Mouse (Mus musculus): Measurements from ENCODE around the gene Satb1. TPM values are rescaled to one million over a fixed set of nuclear protein-coding genes. Genes with fewer than 3 reads are reported as not detected.

Gene Satb1
- total and polyA plus RNA-seq, 3 experiments, result not detected

DNA sequence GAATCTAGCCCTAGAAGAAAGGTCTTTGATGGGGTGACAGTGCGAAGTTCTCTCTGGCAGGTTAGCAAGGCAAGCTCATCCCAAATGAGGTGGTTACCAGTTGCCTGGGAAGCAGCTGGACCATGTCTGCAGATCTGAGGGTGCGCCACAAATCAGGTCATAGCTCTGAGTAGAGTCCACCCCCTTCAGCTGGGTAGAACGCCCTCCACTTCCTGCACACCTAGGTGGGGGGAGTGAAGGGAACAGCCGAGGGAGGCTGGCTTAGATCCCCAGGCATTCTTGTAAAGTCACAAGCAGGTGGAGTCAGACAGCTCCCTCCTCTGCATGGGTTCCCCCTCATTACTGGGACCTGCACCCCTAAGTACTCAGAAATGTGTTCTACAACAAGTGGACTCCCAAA is 6.6 kb downstream of the Satb1 start:
- dilution Hi-C loops (cut with MboI; ENCODE audit: extremely low pct_ligation_motif_present, extremely low pct_unique_long_range_greater_than_20kb, low sequenced_read_pairs), result no loop called here
- DNase-seq (ENCODE audit: extremely low read depth), result no peak
- in situ Hi-C loops (cut with MboI; ENCODE audit: low pct_ligation_motif_present, low pct_unique_long_range_greater_than_20kb, low sequenced_read_pairs), result no loop called here
- TF ChIP-seq HCFC1 (IDR thresholded peaks at IDR 0.05; ENCODE audit: low read depth, low read length), result no peak
- no peak for TF ChIP-seq ZMIZ1 (IDR thresholded peaks at IDR 0.05; ENCODE audit: low read depth, low read length)
- TF ChIP-seq TBP (conservative IDR thresholded peaks at IDR 0.05; ENCODE audit: low read depth, low read length), result no peak
- TF ChIP-seq ELF1 (IDR thresholded peaks at IDR 0.05; ENCODE audit: low read depth, low read length), result no peak
- H3K4me2 ChIP-seq (ENCODE audit: insufficient read depth, low read depth, poor library complexity, severe bottlenecking), result no peak overlapping the region
- no peak overlapping the region for H3K9ac ChIP-seq (ENCODE audit: insufficient read depth, low read depth)
- H3K4me3 ChIP-seq (replicated peaks in 1 of 3; ENCODE audit: low read depth in 2 of 3, low read length in 2 of 3, poor library complexity in 1 of 3), result no peak overlapping the region
- H3K27me3 ChIP-seq (replicated peaks), result no peaks in the 10 kb centered on the region
- H3K36me3 ChIP-seq (replicated peaks in 1 of 2; ENCODE audit: control insufficient read depth in 1 of 2, insufficient read depth in 1 of 2, low read length in 1 of 2), result no peaks in the 10 kb centered on the region
- no peak overlapping the region for H3K27ac ChIP-seq (ENCODE audit: insufficient read depth, low read depth)
- H3K4me1 ChIP-seq (ENCODE audit: control insufficient read depth in 1 of 2, insufficient read depth in 2 of 2), result no peaks in the 10 kb centered on the region
- H3K79me2 ChIP-seq (replicated peaks; ENCODE audit: control insufficient read depth, extremely low read depth, insufficient read depth, poor library complexity, severe bottlenecking), result no peaks in the 10 kb centered on the region
- H3K9me3 ChIP-seq (replicated peaks; ENCODE audit: low read length), result peaks cover 11% of the 10 kb centered on the region

DNA sequence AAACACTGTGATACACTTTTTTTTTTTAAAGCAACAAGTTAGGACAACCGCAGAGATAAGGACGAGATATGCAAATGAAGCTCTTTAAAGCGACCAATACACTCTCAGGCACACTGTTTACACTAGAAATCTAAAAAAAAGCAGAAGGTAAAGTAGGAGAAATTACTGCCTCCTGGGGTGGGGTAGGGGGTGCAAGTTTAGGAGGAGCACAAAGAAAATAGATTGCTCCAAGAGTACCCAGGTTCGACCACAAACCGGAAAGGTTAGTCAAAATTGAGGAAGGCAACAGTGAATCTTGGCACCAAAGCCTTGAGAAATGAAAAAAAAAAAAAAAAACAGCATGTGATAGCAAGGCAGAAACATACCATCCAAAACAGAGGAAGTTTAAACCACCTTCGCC is 18.8 kb downstream of the Satb1 start:
- Histone ChIP-seq H3K27me3 (replicated peaks) (no peaks in the 10 kb centered on the region), H3K4me1 (ENCODE audit: control insufficient read depth in 1 of 2, insufficient read depth in 2 of 2) (no peaks in the 10 kb centered on the region), H3K9ac (ENCODE audit: insufficient read depth, low read depth) (no peak overlapping the region), H3K4me3 (replicated peaks in 1 of 3; ENCODE audit: low read depth in 2 of 3, low read length in 2 of 3, poor library complexity in 1 of 3) (no peak overlapping the region), H3K27ac (ENCODE audit: insufficient read depth, low read depth) (no peak overlapping the region), H3K4me2 (ENCODE audit: insufficient read depth, low read depth, poor library complexity, severe bottlenecking) (no peak overlapping the region), H3K9me3 (replicated peaks; ENCODE audit: low read length) (peaks cover 7% of the 10 kb centered on the region), H3K79me2 (replicated peaks; ENCODE audit: control insufficient read depth, extremely low read depth, insufficient read depth, poor library complexity, severe bottlenecking) (no peaks in the 10 kb centered on the region), H3K36me3 (replicated peaks in 1 of 2; ENCODE audit: control insufficient read depth in 1 of 2, insufficient read depth in 1 of 2, low read length in 1 of 2) (no peaks in the 10 kb centered on the region)
- no peak for DNase-seq (ENCODE audit: extremely low read depth)
- in situ Hi-C loops (cut with MboI; ENCODE audit: low pct_ligation_motif_present, low pct_unique_long_range_greater_than_20kb, low sequenced_read_pairs), result no loop called here
- TF ChIP-seq USF2 (conservative IDR thresholded peaks at IDR 0.05; ENCODE audit: low read depth, low read length), result no peak
- TF ChIP-seq ZKSCAN1 (IDR thresholded peaks at IDR 0.05; ENCODE audit: borderline replicate concordance, low read depth, low read length), result no peak
- no peak for TF ChIP-seq RAD21 (IDR thresholded peaks at IDR 0.05; ENCODE audit: low read depth, low read length)
- TF ChIP-seq PAX5 (IDR thresholded peaks at IDR 0.05; ENCODE audit: low read length), result no peak
- TF ChIP-seq USF1 (IDR thresholded peaks at IDR 0.05; ENCODE audit: low read depth, low read length), result no peak
- TF ChIP-seq ZC3H11A (IDR thresholded peaks at IDR 0.05; ENCODE audit: low read depth, low read length), result no peak
- TF ChIP-seq MAZ (IDR thresholded peaks at IDR 0.05; ENCODE audit: low read depth, low read length), result no peak
- no peak for TF ChIP-seq ETS1 (conservative IDR thresholded peaks at IDR 0.05; ENCODE audit: low read depth, low read length)
- no peak for TF ChIP-seq TBP (conservative IDR thresholded peaks at IDR 0.05; ENCODE audit: low read depth, low read length)
- TF ChIP-seq ELF1 (IDR thresholded peaks at IDR 0.05; ENCODE audit: low read depth, low read length), result no peak
- TF ChIP-seq MYC (IDR thresholded peaks at IDR 0.05; ENCODE audit: low read depth, low read length), result no peak
- no peak for TF ChIP-seq BHLHE40 (IDR thresholded peaks at IDR 0.05; ENCODE audit: low read depth, low read length)
- no peak for TF ChIP-seq CHD2 (IDR thresholded peaks at IDR 0.05; ENCODE audit: low read length)
- TF ChIP-seq POLR2A (IDR thresholded peaks at IDR 0.05; ENCODE audit: low read depth, low read length), result no peak
- no peak for TF ChIP-seq SMC3 (IDR thresholded peaks at IDR 0.05; ENCODE audit: low read depth, low read length)
- TF ChIP-seq EP300 (IDR thresholded peaks at IDR 0.05; ENCODE audit: low read length), result no peak
- TF ChIP-seq UBTF (IDR thresholded peaks at IDR 0.05; ENCODE audit: low read depth, low read length), result no peak
- dilution Hi-C loops (cut with MboI; ENCODE audit: extremely low pct_ligation_motif_present, extremely low pct_unique_long_range_greater_than_20kb, low sequenced_read_pairs), result no loop called here

Measured in CH12.LX (cell line).